Mouse (Mus musculus): ENCODE measurements around the gene Kcnt1. TPM values are rescaled to one million over a fixed set of nuclear protein-coding genes. Genes with fewer than 3 reads are reported as not detected.

Kcnt1 gene
- total RNA-seq, 2 experiments from 2014 or later = not detected

- no peak for ATAC-seq (replicated peaks; ENCODE audit: low FRiP score, poor library complexity, severe bottlenecking)
Observed at GRCm38 (mm10) chr2:25877250-25877735, 13.8 kb downstream of the Kcnt1 start.

- ATAC-seq (replicated peaks; ENCODE audit: low FRiP score, poor library complexity, severe bottlenecking) = no peak
Observed at GRCm38 (mm10) chr2:25877736-25878268, 14.3 kb downstream of the Kcnt1 start.

GRCm38 (mm10) chr2:25878516-25878915 lies 15.0 kb downstream of the Kcnt1 start:
- no peak for ATAC-seq (replicated peaks; ENCODE audit: low FRiP score, poor library complexity, severe bottlenecking)

GRCm38 (mm10) chr2:25879061-25879460 lies 15.5 kb downstream of the Kcnt1 start:
- no peak for ATAC-seq (replicated peaks; ENCODE audit: low FRiP score, poor library complexity, severe bottlenecking)

GRCm38 (mm10) chr2:25882276-25882675 lies 18.7 kb downstream of the Kcnt1 start:
- ATAC-seq (replicated peaks; ENCODE audit: low FRiP score, poor library complexity, severe bottlenecking) = no peak

- ATAC-seq (replicated peaks; ENCODE audit: low FRiP score, poor library complexity, severe bottlenecking) = no peak
Observed at GRCm38 (mm10) chr2:25884756-25885155, 21.2 kb downstream of the Kcnt1 start.

GRCm38 (mm10) chr2:25887226-25887625 lies 23.7 kb downstream of the Kcnt1 start:
- ATAC-seq (replicated peaks; ENCODE audit: low FRiP score, poor library complexity, severe bottlenecking) = no peak

- no peak for ATAC-seq (replicated peaks; ENCODE audit: low FRiP score, poor library complexity, severe bottlenecking)
Observed at GRCm38 (mm10) chr2:25888144-25888543, 24.6 kb downstream of the Kcnt1 start.

GRCm38 (mm10) chr2:25892440-25892839 lies 28.9 kb downstream of the Kcnt1 start:
- ATAC-seq (replicated peaks; ENCODE audit: low FRiP score, poor library complexity, severe bottlenecking) = no peak

GRCm38 (mm10) chr2:25898970-25899369 lies 35.4 kb downstream of the Kcnt1 start:
- ATAC-seq (replicated peaks; ENCODE audit: low FRiP score, poor library complexity, severe bottlenecking) = no peak

- no peak for ATAC-seq (replicated peaks; ENCODE audit: low FRiP score, poor library complexity, severe bottlenecking)
Observed at GRCm38 (mm10) chr2:25909872-25910271, 46.3 kb downstream of the Kcnt1 start.

- no peak for ATAC-seq (replicated peaks; ENCODE audit: low FRiP score, poor library complexity, severe bottlenecking)
Observed at GRCm38 (mm10) chr2:25913247-25913646, 49.7 kb downstream of the Kcnt1 start.

GRCm38 (mm10) chr2:25914201-25914600 lies 50.7 kb downstream of the Kcnt1 start:
- ATAC-seq (replicated peaks; ENCODE audit: low FRiP score, poor library complexity, severe bottlenecking) = no peak

GRCm38 (mm10) chr2:25914821-25915220 lies 51.3 kb downstream of the Kcnt1 start:
- ATAC-seq (replicated peaks; ENCODE audit: low FRiP score, poor library complexity, severe bottlenecking) = no peak

- no peak for ATAC-seq (replicated peaks; ENCODE audit: low FRiP score, poor library complexity, severe bottlenecking)
Observed at GRCm38 (mm10) chr2:25918408-25918807, 54.9 kb downstream of the Kcnt1 start.

- ATAC-seq (replicated peaks; ENCODE audit: low FRiP score, poor library complexity, severe bottlenecking) = no peak
Observed at GRCm38 (mm10) chr2:25919972-25920371, 56.4 kb downstream of the Kcnt1 start.

GRCm38 (mm10) chr2:25923799-25924198 lies 60.3 kb downstream of the Kcnt1 start:
- no peak for ATAC-seq (replicated peaks; ENCODE audit: low FRiP score, poor library complexity, severe bottlenecking)

GRCm38 (mm10) chr2:25924934-25925333 lies 61.4 kb downstream of the Kcnt1 start:
- ATAC-seq (replicated peaks; ENCODE audit: low FRiP score, poor library complexity, severe bottlenecking) = no peak

GRCm38 (mm10) chr2:25927821-25928220 lies 64.3 kb downstream of the Kcnt1 start:
- ATAC-seq (replicated peaks; ENCODE audit: low FRiP score, poor library complexity, severe bottlenecking) = no peak

- ATAC-seq (replicated peaks; ENCODE audit: low FRiP score, poor library complexity, severe bottlenecking) = no peak
Observed at GRCm38 (mm10) chr2:25931249-25931859, 67.8 kb downstream of the Kcnt1 start.

- no peak for ATAC-seq (replicated peaks; ENCODE audit: low FRiP score, poor library complexity, severe bottlenecking)
Observed at GRCm38 (mm10) chr2:25940503-25940902, 77.0 kb downstream of the Kcnt1 start.

- no peak for ATAC-seq (replicated peaks; ENCODE audit: low FRiP score, poor library complexity, severe bottlenecking)
Observed at GRCm38 (mm10) chr2:25943822-25944221, 80.3 kb downstream of the Kcnt1 start.
